Mouse (Mus musculus): Measurements from ENCODE around the gene Nfkb2.

DNA sequence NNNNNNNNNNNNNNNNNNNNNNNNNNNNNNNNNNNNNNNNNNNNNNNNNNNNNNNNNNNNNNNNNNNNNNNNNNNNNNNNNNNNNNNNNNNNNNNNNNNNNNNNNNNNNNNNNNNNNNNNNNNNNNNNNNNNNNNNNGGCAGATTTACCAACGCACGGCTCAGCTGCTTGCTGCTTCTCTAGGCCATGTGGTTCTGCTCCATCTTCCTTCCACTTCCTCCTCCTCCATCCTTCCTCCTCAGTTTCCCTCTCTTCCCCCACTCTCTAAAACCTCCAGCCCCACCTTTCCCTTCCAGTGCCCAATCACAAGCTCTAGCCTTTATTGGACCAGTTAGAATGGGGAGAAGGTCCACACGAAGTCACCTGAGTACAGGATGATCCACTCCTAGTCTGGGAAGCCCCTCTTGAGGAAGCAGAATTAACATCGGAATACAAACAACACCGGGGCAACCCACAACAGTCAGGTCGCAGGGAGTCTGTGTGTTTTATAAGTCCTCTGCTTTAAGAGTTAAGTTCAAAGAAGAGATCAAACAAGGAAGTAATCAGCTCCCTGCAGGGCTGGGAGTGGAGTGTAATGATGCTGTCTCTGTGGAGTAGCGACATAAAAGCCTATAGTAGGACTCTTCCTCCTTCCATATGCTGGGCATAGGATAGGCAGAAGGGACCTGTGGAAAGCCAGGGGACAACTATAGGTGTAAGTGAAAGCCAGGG, 40.7 kb downstream of the Nfkb2 start:
- no peak for TF ChIP-seq TAL1 (IDR thresholded peaks at IDR 0.05; ENCODE audit: low read length)
- TF ChIP-seq GATA1 (IDR thresholded peaks at IDR 0.05; ENCODE audit: low read length), result no peak

All from erythroblast, embryonic 14.5 days (primary cell).